Mouse (Mus musculus): ENCODE results near the gene Ndufa12. TPM values are rescaled to one million over a fixed set of nuclear protein-coding genes. Genes with fewer than 3 reads are reported as not detected.

Ndufa12 gene
- polyA plus RNA-seq, 1 experiment from 2014 or later = 294 TPM

DNA sequence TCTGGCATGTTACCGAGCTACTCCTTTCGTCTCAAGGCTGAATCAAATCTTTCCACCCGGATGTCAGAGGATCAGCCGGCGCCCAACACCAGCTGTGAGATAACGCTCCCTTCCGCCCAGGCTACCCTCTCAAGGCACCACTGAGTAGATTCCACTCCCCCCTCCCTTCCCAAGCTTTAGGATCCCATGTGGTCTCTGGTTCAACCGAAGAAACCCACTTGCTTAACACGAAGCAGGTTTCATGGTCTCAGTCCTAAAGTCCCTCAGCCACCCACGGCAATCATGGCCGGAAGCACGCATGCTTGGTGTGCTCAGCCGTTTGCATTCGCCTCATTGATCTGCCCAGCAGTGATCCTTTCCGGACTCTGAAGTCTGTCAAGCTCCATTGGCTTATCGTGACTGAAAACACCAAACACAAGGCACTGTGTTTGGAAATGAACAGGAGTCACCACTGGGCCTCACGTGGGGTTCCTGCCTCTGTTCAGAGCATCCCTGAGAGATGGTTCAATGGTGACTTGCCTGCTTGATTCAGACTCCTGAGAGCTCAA lies 54.8 kb downstream of the Ndufa12 start:
- Histone ChIP-seq H3K4me3 (ENCODE audit: low read length) (no peak overlapping the region), H3K9ac (ENCODE audit: low read length) (no peak overlapping the region), H3K9me3 (ENCODE audit: control insufficient read depth, low read length) (no peaks in the 10 kb centered on the region), H3K27ac (ENCODE audit: low read length) (no peak overlapping the region), H3K4me1 (replicated peaks; ENCODE audit: control insufficient read depth, insufficient read depth, low read length) (peaks cover 8% of the 10 kb centered on the region), H3K4me2 (ENCODE audit: low read depth, low read length) (no peak overlapping the region), H3K27me3 (ENCODE audit: control insufficient read depth, insufficient read depth, low read depth, low read length) (no peaks in the 10 kb centered on the region), H3K36me3 (ENCODE audit: control insufficient read depth, insufficient read depth, low read length) (no peaks in the 10 kb centered on the region)
- ATAC-seq (ENCODE audit: low read depth) = no peak
- WGBS = 48% methylated on average over 17 of the region's 17 CpGs

- 40% methylated on average over 3 of the region's 3 CpGs for WGBS
- ATAC-seq (ENCODE audit: low read depth) = no peak
These were observed 56.2 kb downstream of the Ndufa12 start for GRCm38 (mm10) chr10:94254766-94255165.

GRCm38 (mm10) chr10:94255744-94256143 lies 57.2 kb downstream of the Ndufa12 start:
- H3K9ac ChIP-seq (ENCODE audit: low read length) = no peak overlapping the region
- no peak overlapping the region for H3K27ac ChIP-seq (ENCODE audit: low read length)
- H3K4me2 ChIP-seq (ENCODE audit: low read depth, low read length) = no peak overlapping the region
- H3K9me3 ChIP-seq (ENCODE audit: control insufficient read depth, low read length) = no peaks in the 10 kb centered on the region
- no peaks in the 10 kb centered on the region for H3K27me3 ChIP-seq (ENCODE audit: control insufficient read depth, insufficient read depth, low read depth, low read length)
- no peak for ATAC-seq (ENCODE audit: low read depth)
- H3K36me3 ChIP-seq (ENCODE audit: control insufficient read depth, insufficient read depth, low read length) = no peaks in the 10 kb centered on the region
- 31% methylated on average over 6 of the region's 6 CpGs for WGBS
- no peaks in the 10 kb centered on the region for H3K4me1 ChIP-seq (replicated peaks; ENCODE audit: control insufficient read depth, insufficient read depth, low read length)
- H3K4me3 ChIP-seq (ENCODE audit: low read length) = no peak overlapping the region

More at GRCm38 (mm10) chr10:94254766-94255165, 56.2 kb downstream of the Ndufa12 start:
- H3K4me1 ChIP-seq (replicated peaks; ENCODE audit: control insufficient read depth, insufficient read depth, low read length) = peaks cover 4% of the 10 kb centered on the region
- H3K27me3 ChIP-seq (ENCODE audit: control insufficient read depth, insufficient read depth, low read depth, low read length) = no peaks in the 10 kb centered on the region
- no peak overlapping the region for H3K27ac ChIP-seq (ENCODE audit: low read length)
- H3K9me3 ChIP-seq (ENCODE audit: control insufficient read depth, low read length) = no peaks in the 10 kb centered on the region
- no peaks in the 10 kb centered on the region for H3K36me3 ChIP-seq (ENCODE audit: control insufficient read depth, insufficient read depth, low read length)
- H3K9ac ChIP-seq (ENCODE audit: low read length) = no peak overlapping the region
- no peak overlapping the region for H3K4me2 ChIP-seq (ENCODE audit: low read depth, low read length)
- no peak overlapping the region for H3K4me3 ChIP-seq (ENCODE audit: low read length)

- no peaks in the 10 kb centered on the region for H3K36me3 ChIP-seq (ENCODE audit: control insufficient read depth, insufficient read depth, low read length)
- WGBS = 78% methylated on average over 4 of the region's 4 CpGs
- no peaks in the 10 kb centered on the region for H3K9me3 ChIP-seq (ENCODE audit: control insufficient read depth, low read length)
- H3K4me3 ChIP-seq (ENCODE audit: low read length) = no peak overlapping the region
- H3K4me2 ChIP-seq (ENCODE audit: low read depth, low read length) = no peak overlapping the region
- H3K27me3 ChIP-seq (ENCODE audit: control insufficient read depth, insufficient read depth, low read depth, low read length) = no peaks in the 10 kb centered on the region
- no peak overlapping the region for H3K9ac ChIP-seq (ENCODE audit: low read length)
- H3K27ac ChIP-seq (ENCODE audit: low read length) = no peak overlapping the region
- ATAC-seq (ENCODE audit: low read depth) = no peak
- no peaks in the 10 kb centered on the region for H3K4me1 ChIP-seq (replicated peaks; ENCODE audit: control insufficient read depth, insufficient read depth, low read length)
These were observed 58.0 kb downstream of the Ndufa12 start for GRCm38 (mm10) chr10:94256518-94256917.

DNA sequence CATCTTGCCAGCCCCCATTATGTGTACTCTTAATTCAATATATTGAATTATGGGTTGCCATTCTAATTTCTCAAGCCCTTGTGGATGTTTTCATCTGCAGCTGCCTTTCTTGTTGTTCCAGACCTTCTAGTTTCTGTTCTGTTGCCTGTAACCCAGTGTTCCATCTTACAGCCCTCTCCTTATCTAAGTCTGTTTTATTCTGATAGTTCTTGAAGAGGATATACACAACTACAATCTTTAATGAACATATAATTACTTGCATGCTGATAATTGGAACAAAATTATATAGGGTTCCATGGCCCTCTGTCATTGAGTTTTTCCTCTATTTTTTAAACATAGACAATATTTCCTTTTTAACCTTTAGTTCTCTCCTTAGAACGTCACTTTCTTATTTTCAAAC lies 62.0 kb downstream of the Ndufa12 start:
- H3K4me2 ChIP-seq (ENCODE audit: low read depth, low read length) = no peak overlapping the region
- no peak overlapping the region for H3K4me3 ChIP-seq (ENCODE audit: low read length)
- no peak overlapping the region for H3K9ac ChIP-seq (ENCODE audit: low read length)
- no peaks in the 10 kb centered on the region for H3K27me3 ChIP-seq (ENCODE audit: control insufficient read depth, insufficient read depth, low read depth, low read length)
- ATAC-seq (ENCODE audit: low read depth) = no peak
- no peaks in the 10 kb centered on the region for H3K9me3 ChIP-seq (ENCODE audit: control insufficient read depth, low read length)
- H3K36me3 ChIP-seq (ENCODE audit: control insufficient read depth, insufficient read depth, low read length) = no peaks in the 10 kb centered on the region
- WGBS = 70% methylated on average over 1 of the region's 1 CpGs
- no peak overlapping the region for H3K27ac ChIP-seq (ENCODE audit: low read length)
- H3K4me1 ChIP-seq (replicated peaks; ENCODE audit: control insufficient read depth, insufficient read depth, low read length) = no peaks in the 10 kb centered on the region

GRCm38 (mm10) chr10:94262646-94263045 lies 64.1 kb downstream of the Ndufa12 start:
- no peak for ATAC-seq (ENCODE audit: low read depth)
- Histone ChIP-seq H3K9ac (ENCODE audit: low read length) (no peak overlapping the region), H3K4me1 (replicated peaks; ENCODE audit: control insufficient read depth, insufficient read depth, low read length) (no peaks in the 10 kb centered on the region), H3K36me3 (ENCODE audit: control insufficient read depth, insufficient read depth, low read length) (no peaks in the 10 kb centered on the region), H3K27ac (ENCODE audit: low read length) (no peak overlapping the region), H3K4me3 (ENCODE audit: low read length) (no peak overlapping the region), H3K4me2 (ENCODE audit: low read depth, low read length) (no peak overlapping the region), H3K9me3 (ENCODE audit: control insufficient read depth, low read length) (no peaks in the 10 kb centered on the region), H3K27me3 (ENCODE audit: control insufficient read depth, insufficient read depth, low read depth, low read length) (no peaks in the 10 kb centered on the region)
- WGBS = 88% methylated on average over 13 of the region's 13 CpGs

GRCm38 (mm10) chr10:94263211-94263610 lies 64.7 kb downstream of the Ndufa12 start:
- Histone ChIP-seq H3K4me3 (ENCODE audit: low read length) (no peak overlapping the region), H3K9ac (ENCODE audit: low read length) (no peak overlapping the region), H3K36me3 (ENCODE audit: control insufficient read depth, insufficient read depth, low read length) (no peaks in the 10 kb centered on the region), H3K4me2 (ENCODE audit: low read depth, low read length) (no peak overlapping the region), H3K9me3 (ENCODE audit: control insufficient read depth, low read length) (no peaks in the 10 kb centered on the region), H3K27ac (ENCODE audit: low read length) (no peak overlapping the region), H3K4me1 (replicated peaks; ENCODE audit: control insufficient read depth, insufficient read depth, low read length) (no peaks in the 10 kb centered on the region), H3K27me3 (ENCODE audit: control insufficient read depth, insufficient read depth, low read depth, low read length) (no peaks in the 10 kb centered on the region)
- 61% methylated on average over 3 of the region's 3 CpGs for WGBS
- ATAC-seq (ENCODE audit: low read depth) = no peak

- Histone ChIP-seq H3K4me2 (ENCODE audit: low read depth, low read length) (no peak overlapping the region), H3K36me3 (ENCODE audit: control insufficient read depth, insufficient read depth, low read length) (no peaks in the 10 kb centered on the region), H3K9ac (ENCODE audit: low read length) (no peak overlapping the region), H3K4me3 (ENCODE audit: low read length) (no peak overlapping the region), H3K27ac (ENCODE audit: low read length) (no peak overlapping the region), H3K4me1 (replicated peaks; ENCODE audit: control insufficient read depth, insufficient read depth, low read length) (no peaks in the 10 kb centered on the region), H3K9me3 (ENCODE audit: control insufficient read depth, low read length) (peaks cover 3% of the 10 kb centered on the region; the same call in 1 of the 2 replicates), H3K27me3 (ENCODE audit: control insufficient read depth, insufficient read depth, low read depth, low read length) (no peaks in the 10 kb centered on the region)
- no peak for ATAC-seq (ENCODE audit: low read depth)
- WGBS = 66% methylated on average over 17 of the region's 17 CpGs
These were observed 67.4 kb downstream of the Ndufa12 start for GRCm38 (mm10) chr10:94265656-94266542.

All from lung, embryonic 16.5 days (tissue).